ENCODE assay signal across 16 mouse cellular contexts in genomic region chr1:190127163-190127795, GRCm38 (mm10). TPM values are rescaled to one million over a fixed set of nuclear protein-coding genes. Genes with fewer than 3 reads are reported as not detected.
DNase-seq lines count a peak whose midpoint lies in the region; ATAC-seq and TF ChIP-seq lines count a peak whose summit lies in the region.
"Had no signal": no experiment of that assay in that cellular context is flagged by ENCODE, and none has a peak within 500 bp of the region (broad histone marks: within the 10 kb centered on the region; RNA-seq: fewer than 3 reads in every experiment).

No protein-coding gene starts in this region.

- no peak overlapping the region for H3K4me3 ChIP-seq in heart, adult 2 months
- H3K4me3 ChIP-seq in limb, embryonic 13.5 days, result no peak overlapping the region
- no peak overlapping the region for H3K4me3 ChIP-seq in limb, embryonic 10.5 days
- H3K4me3 ChIP-seq in heart, embryonic 16.5 days (ENCODE audit: low read length), result no peak overlapping the region
- H3K4me3 ChIP-seq: kidney, embryonic 15.5 days; limb, embryonic 12.5 days had no signal

- intact Hi-C loops in heart, adult 2 months (cut with DNase I), result loop anchor here (5.0 kb wide), 1 partner anchor 40 kb away; no protein-coding TSS in a partner anchor

- H3K79me2 ChIP-seq in heart, adult 2 months (replicated peaks; ENCODE audit: control insufficient read depth, insufficient read depth, low read length), result no peaks in the 10 kb centered on the region

- ATAC-seq in limb, embryonic 13.5 days (ENCODE audit: low FRiP score, low read depth), result no peak
- 0 out of 2 replicates have a peak, but pooled peaks have one; percentile 5 for ATAC-seq in heart, embryonic 16.5 days (replicated peaks; ENCODE audit: extremely low read depth, insufficient read depth, low FRiP score)
- ATAC-seq: inflammation-experienced regulatory T-cells, adult 6 months had no signal

- WGBS in heart, adult 2 months, result 44% methylated on average over 6 of the region's 6 CpGs
- 57% methylated on average over 6 of the region's 6 CpGs for WGBS in limb, embryonic 13.5 days
- 58% methylated on average over 6 of the region's 6 CpGs for WGBS in limb, embryonic 10.5 days
- 38% methylated on average over 6 of the region's 6 CpGs for WGBS in heart, embryonic 16.5 days

- no peak for TF ChIP-seq EP300 in heart, adult 2 months (IDR thresholded peaks at IDR 0.05; ENCODE audit: insufficient read depth, low read depth, low read length)

- H3K27ac ChIP-seq in heart, adult 2 months, result peak overlapping the region; percentile 86
- H3K27ac ChIP-seq in limb, embryonic 13.5 days, result no peak overlapping the region
- H3K27ac ChIP-seq in limb, embryonic 10.5 days, result no peak overlapping the region
- H3K27ac ChIP-seq in heart, embryonic 16.5 days (ENCODE audit: low read length), result peak overlapping the region; percentile 97
- H3K27ac ChIP-seq: kidney, embryonic 15.5 days; limb, embryonic 12.5 days had no signal

- no peaks in the 10 kb centered on the region for H3K9me3 ChIP-seq in limb, embryonic 13.5 days
- H3K9me3 ChIP-seq in limb, embryonic 10.5 days (replicated peaks), result no peaks in the 10 kb centered on the region
- no peaks in the 10 kb centered on the region for H3K9me3 ChIP-seq in heart, embryonic 16.5 days (replicated peaks; ENCODE audit: control insufficient read depth, low read length)
- H3K9me3 ChIP-seq: kidney, embryonic 15.5 days; limb, embryonic 12.5 days had no signal

- H3K36me3 ChIP-seq in heart, adult 2 months (ENCODE audit: control insufficient read depth, insufficient read depth, low read length), result peaks cover 7% of the 10 kb centered on the region
- no peaks in the 10 kb centered on the region for H3K36me3 ChIP-seq in limb, embryonic 13.5 days
- no peaks in the 10 kb centered on the region for H3K36me3 ChIP-seq in limb, embryonic 10.5 days
- 0 out of 2 replicates have a peak, but pooled peaks cover 5% of the 10 kb centered on the region for H3K36me3 ChIP-seq in heart, embryonic 16.5 days (ENCODE audit: control insufficient read depth, insufficient read depth)
- H3K36me3 ChIP-seq: G1E; kidney, embryonic 15.5 days; limb, embryonic 12.5 days had no signal

- TF ChIP-seq CTCF in heart, adult 2 months (IDR thresholded peaks at IDR 0.05), result no peak

- no peaks in the 10 kb centered on the region for H3K27me3 ChIP-seq in heart, adult 2 months (ENCODE audit: control insufficient read depth, insufficient read depth, low read length)
- peaks cover 3% of the 10 kb centered on the region; the same call in 1 of the 2 replicates for H3K27me3 ChIP-seq in limb, embryonic 13.5 days
- H3K27me3 ChIP-seq in limb, embryonic 10.5 days (ENCODE audit: low read depth, poor library complexity, severe bottlenecking), result 0 out of 2 replicates have a peak, but pooled peaks cover 3% of the 10 kb centered on the region
- H3K27me3 ChIP-seq in heart, embryonic 16.5 days (ENCODE audit: control insufficient read depth, insufficient read depth, low read length), result no peaks in the 10 kb centered on the region

- no peak overlapping the region; the same call in 1 of the 2 replicates for H3K9ac ChIP-seq in heart, adult 2 months (ENCODE audit: low read depth, low read length)
- H3K9ac ChIP-seq in limb, embryonic 13.5 days, result 0 out of 2 replicates have a peak overlapping the region, but pooled peaks have one; percentile 4
- peak overlapping the region; percentile 61 for H3K9ac ChIP-seq in heart, embryonic 16.5 days (ENCODE audit: low read length)
- H3K9ac ChIP-seq: kidney, embryonic 15.5 days; limb, embryonic 12.5 days had no signal

- peak in 1 of 2 experiments; percentile 27 for DNase-seq in heart, adult 2 months
- no peak for DNase-seq in heart, adult 8-10 months (ENCODE audit: low spot score)
- no peak for DNase-seq in limb, embryonic 10.5 days (ENCODE audit: low spot score)
- peak; percentile 40 for DNase-seq in ZHBTc4 (ENCODE audit: low read depth, low spot score)
- DNase-seq in thymus, postnatal 0 days (ENCODE audit: low spot score), result no peak
- DNase-seq in left cerebral cortex, adult 9 months (ENCODE audit: low spot score in 2 of 2), result no peak
- DNase-seq: gastrocnemius, postnatal 36 days; right cerebral cortex, postnatal 14 days; thymus, postnatal 36 days had no signal

- TF ChIP-seq POLR2A in heart, adult 2 months (IDR thresholded peaks at IDR 0.05; ENCODE audit: insufficient read depth, low read depth, low read length), result no peak

- H3K4me2 ChIP-seq in limb, embryonic 13.5 days (replicated peaks), result no peak overlapping the region
- H3K4me2 ChIP-seq in heart, embryonic 16.5 days (ENCODE audit: low read depth, low read length), result no peak overlapping the region
- H3K4me2 ChIP-seq: kidney, embryonic 15.5 days; limb, embryonic 12.5 days had no signal

- peaks cover 5% of the 10 kb centered on the region; the same call in 1 of the 2 replicates for H3K4me1 ChIP-seq in heart, adult 2 months (ENCODE audit: control insufficient read depth, insufficient read depth, low read length)
- H3K4me1 ChIP-seq in limb, embryonic 13.5 days, result peaks cover 14% of the 10 kb centered on the region; the same call in 1 of the 2 replicates
- H3K4me1 ChIP-seq in limb, embryonic 10.5 days, result peaks cover 20% of the 10 kb centered on the region
- peaks cover 39% of the 10 kb centered on the region for H3K4me1 ChIP-seq in heart, embryonic 16.5 days (ENCODE audit: control insufficient read depth, insufficient read depth, low read length)

RNA-seq across cellular contexts. Expression of gene Prox1, which starts 43.2 kb away (rescaled TPM):
- 10 to 100 TPM; 46.2 to 57.3 TPM for total RNA-seq in heart, adult 2 months (2021)
- polyA plus RNA-seq in heart, adult 2 months (2012; rRNA removed), result 12.1 and 21.7 TPM in 2 replicates
- 10 to 100 TPM; 42.2 to 58.7 (median 51.7) TPM for total RNA-seq in heart, adult 8-10 months (2022)
- 3.2 and 3.7 TPM in 2 replicates for polyA plus RNA-seq in limb, embryonic 13.5 days (2015; fragmentation: Nextera tagmentation; extraction: Ambion mirVana)
- polyA plus RNA-seq in limb, embryonic 10.5 days (2016; fragmentation: Nextera tagmentation; extraction: Ambion mirVana), result 0.28 and 0.46 TPM in 2 replicates
- polyA plus RNA-seq in heart, embryonic 16.5 days (2015; fragmentation: Nextera tagmentation; extraction: Ambion mirVana), result 16.4 and 17.7 TPM in 2 replicates
- 0.12 TPM in 2 replicates for polyA plus RNA-seq in thymus, postnatal 0 days (2015; fragmentation: Nextera tagmentation; extraction: Ambion mirVana)
- total RNA-seq: megakaryocyte progenitor cell, adult 5-6 weeks had no signal
- polyA plus RNA-seq: G1E had no signal

Comparison
In these comparisons a context has a peak if more than half of its experiments do, and no peak if none do; other contexts are left out.
1. H3K27ac ChIP-seq: peak in heart, adult 2 months (single experiment) and heart, embryonic 16.5 days (single experiment); none in limb, embryonic 13.5 days (single experiment) and limb, embryonic 10.5 days (single experiment).